Mouse (Mus musculus) natural killer cell, adult 2 months (primary cell): ENCODE data around the gene Zfp40.

Source experiments
- DNase-seq, 2 experiments: peaks; one replicate each; pipeline ENCODE4 v3.0.0; 2022; ENCODE audit warnings: low spot score in 2 of 2

Zfp40 gene

GRCm38 (mm10) chr17:23192453-23193379 is at the start of gene Zfp40:
Gene Zfp40 (minus strand): TSS chr17:23193252.
- DNase-seq = peak; percentile 72 to 76

- DNase-seq = no peak
Measured at GRCm38 (mm10) chr17:23218320-23218719, 25.3 kb upstream of the Zfp40 start.

- DNase-seq = peak in 1 of 2 experiments; percentile 3
Measured at GRCm38 (mm10) chr17:23199856-23200255, 6.8 kb upstream of the Zfp40 start.

GRCm38 (mm10) chr17:23193441-23193840 is 389 bp upstream of the Zfp40 start:
- peak; percentile 15 to 16 for DNase-seq

- DNase-seq = no peak
Measured at GRCm38 (mm10) chr17:23187680-23188079, 5.4 kb downstream of the Zfp40 start.
